Mouse (Mus musculus) embryonic fibroblast, embryonic 13.5 days (primary cell): ENCODE results near the gene Mef2c. TPM values are rescaled to one million over a fixed set of nuclear protein-coding genes. Genes with fewer than 3 reads are reported as not detected.

Experiments
- H3K27ac ChIP-seq: 2 replicates; pipeline ENCODE4 v1.5.1; 2012; ENCODE audit warnings: low read length, control low read depth, inconsistent platforms; ENCODE audit not compliant: insufficient read depth
- H3K4me1 ChIP-seq: 2 replicates; pipeline ENCODE4 v1.6.1; 2011; ENCODE audit warnings: low read length; ENCODE audit not compliant: control insufficient read depth, insufficient read depth
- H3K4me3 ChIP-seq: 2 replicates; pipeline ENCODE4 v1.5.1; 2011; ENCODE audit warnings: mild to moderate bottlenecking, control low read depth, low read length; ENCODE audit not compliant: insufficient read depth
- CTCF ChIP-seq: IDR thresholded peaks from 2 replicates; pipeline ENCODE4 v1.5.1; 2011; ENCODE audit warnings: mild to moderate bottlenecking, control low read depth, low read length, moderate library complexity, borderline replicate concordance; ENCODE audit not compliant: insufficient read depth
- POLR2A ChIP-seq: IDR thresholded peaks from 2 replicates; pipeline ENCODE4 v1.6.1; 2011; ENCODE audit warnings: low read depth, mild to moderate bottlenecking, control low read depth, low read length, moderate library complexity
- polyA plus RNA-seq: library from polyadenylated mRNA; stranded (reverse); fragments of >200 nt; gene quantifications from 2 replicates; pipeline ENCODE4 v1.2.4, GENCODE M21; 2011; ENCODE audit warnings: low read depth; ENCODE audit not compliant: missing spikeins, insufficient read length

Mef2c gene
- polyA plus RNA-seq, 1 experiment = 25.2 TPM

- no peak overlapping the region for H3K27ac ChIP-seq
- no peaks in the 10 kb centered on the region for H3K4me1 ChIP-seq
- H3K4me3 ChIP-seq = no peak overlapping the region
- TF ChIP-seq POLR2A = no peak
Observed at GRCm38 (mm10) chr13:83537163-83537562, 33.3 kb downstream of the Mef2c start.

GRCm38 (mm10) chr13:83539921-83540320, 36.1 kb downstream of the Mef2c start:
- Histone ChIP-seq H3K4me3 (no peak overlapping the region), H3K27ac (no peak overlapping the region), H3K4me1 (no peaks in the 10 kb centered on the region)
- no peak for TF ChIP-seq CTCF
- TF ChIP-seq POLR2A = no peak

- no peak overlapping the region for H3K27ac ChIP-seq
- H3K4me1 ChIP-seq = no peaks in the 10 kb centered on the region
- TF ChIP-seq CTCF = no peak
- TF ChIP-seq POLR2A = no peak
- no peak overlapping the region for H3K4me3 ChIP-seq
Observed at GRCm38 (mm10) chr13:83542666-83543065, 38.8 kb downstream of the Mef2c start.

- Histone ChIP-seq H3K27ac (no peak overlapping the region), H3K4me3 (no peak overlapping the region), H3K4me1 (no peaks in the 10 kb centered on the region)
- no peak for TF ChIP-seq POLR2A
- TF ChIP-seq CTCF = no peak
Observed at GRCm38 (mm10) chr13:83544707-83545106, 40.9 kb downstream of the Mef2c start.

GRCm38 (mm10) chr13:83546876-83547275, 43.0 kb downstream of the Mef2c start:
- no peak for TF ChIP-seq CTCF
- no peak for TF ChIP-seq POLR2A
- Histone ChIP-seq H3K4me1 (no peaks in the 10 kb centered on the region), H3K27ac (no peak overlapping the region), H3K4me3 (no peak overlapping the region)

GRCm38 (mm10) chr13:83551259-83551658, 47.4 kb downstream of the Mef2c start:
- Histone ChIP-seq H3K4me1 (no peaks in the 10 kb centered on the region), H3K4me3 (no peak overlapping the region), H3K27ac (no peak overlapping the region)
- TF ChIP-seq POLR2A (no peak), CTCF (no peak)

GRCm38 (mm10) chr13:83552051-83552450, 48.2 kb downstream of the Mef2c start:
- no peaks in the 10 kb centered on the region for H3K4me1 ChIP-seq
- TF ChIP-seq POLR2A (no peak), CTCF (no peak)
- no peak overlapping the region for H3K4me3 ChIP-seq
- no peak overlapping the region for H3K27ac ChIP-seq

GRCm38 (mm10) chr13:83563261-83563660, 59.4 kb downstream of the Mef2c start:
- TF ChIP-seq CTCF = no peak
- TF ChIP-seq POLR2A = no peak
- H3K4me3 ChIP-seq = no peak overlapping the region
- H3K27ac ChIP-seq = no peak overlapping the region
- H3K4me1 ChIP-seq = peaks cover 3% of the 10 kb centered on the region; the same call in 1 of the 2 replicates

GRCm38 (mm10) chr13:83565732-83566131, 61.9 kb downstream of the Mef2c start:
- no peak overlapping the region for H3K27ac ChIP-seq
- 0 out of 2 replicates have a peak, but pooled peaks cover 3% of the 10 kb centered on the region for H3K4me1 ChIP-seq
- TF ChIP-seq POLR2A (no peak), CTCF (no peak)
- H3K4me3 ChIP-seq = no peak overlapping the region

- Histone ChIP-seq H3K4me1 (0 out of 2 replicates have a peak, but pooled peaks cover 3% of the 10 kb centered on the region), H3K4me3 (no peak overlapping the region), H3K27ac (no peak overlapping the region)
- TF ChIP-seq POLR2A (no peak), CTCF (no peak)
Observed at GRCm38 (mm10) chr13:83566180-83566579, 62.3 kb downstream of the Mef2c start.

GRCm38 (mm10) chr13:83566834-83567534, 63.1 kb downstream of the Mef2c start:
- Histone ChIP-seq H3K4me1 (peaks cover 3% of the 10 kb centered on the region; the same call in 1 of the 2 replicates), H3K27ac (no peak overlapping the region), H3K4me3 (no peak overlapping the region)
- TF ChIP-seq POLR2A (no peak), CTCF (no peak)
